Mouse (Mus musculus) right cerebral cortex, adult 18-20 months (tissue): ENCODE results near the gene Sema3f.

Experiments
- DNase-seq: peaks from one replicate; pipeline ENCODE4 v3.0.0; 2022; ENCODE audit warnings: mixed read lengths

The Sema3f gene

DNA sequence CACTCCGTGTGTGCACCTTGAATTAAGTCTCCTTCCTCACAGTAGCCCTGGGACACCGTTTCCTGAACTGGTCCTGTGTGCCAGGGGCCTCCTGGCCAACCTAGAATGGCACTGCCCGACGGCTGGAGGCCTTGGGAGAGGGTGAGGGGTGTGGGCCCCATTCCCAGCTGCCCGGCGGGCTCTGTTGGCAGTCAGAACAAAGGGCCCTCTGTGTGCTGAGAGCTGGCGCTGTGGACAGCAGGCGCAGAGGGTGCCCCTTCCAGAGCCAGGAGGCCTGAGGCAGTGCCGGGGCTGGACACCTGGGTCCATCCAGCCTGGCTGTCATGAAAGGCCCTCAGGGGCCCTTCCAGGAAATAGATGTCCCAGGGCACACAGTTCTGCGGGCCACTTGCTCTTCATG is 50.7 kb downstream of the Sema3f start:
- peak; percentile 79 for DNase-seq

DNA sequence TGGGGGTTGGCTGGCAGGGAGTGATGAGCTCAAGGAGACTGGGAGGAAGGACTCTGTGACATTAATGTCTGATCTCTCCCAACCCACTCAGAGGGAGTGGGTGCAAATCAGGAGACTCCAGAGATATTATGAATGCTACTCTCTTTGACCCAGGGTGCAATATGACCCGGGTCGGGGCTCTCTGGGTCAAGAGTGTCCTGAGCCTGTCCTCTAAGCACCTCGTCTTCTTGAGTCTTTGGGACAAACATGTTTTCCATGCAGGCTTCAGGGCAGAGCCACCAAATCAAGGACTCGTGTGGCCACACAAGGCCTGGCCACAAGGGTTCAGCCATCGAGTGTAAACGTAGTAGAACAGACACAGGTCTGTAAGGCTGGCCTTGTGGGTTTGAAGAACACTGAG is 52.2 kb downstream of the Sema3f start:
- DNase-seq, result no peak

DNA sequence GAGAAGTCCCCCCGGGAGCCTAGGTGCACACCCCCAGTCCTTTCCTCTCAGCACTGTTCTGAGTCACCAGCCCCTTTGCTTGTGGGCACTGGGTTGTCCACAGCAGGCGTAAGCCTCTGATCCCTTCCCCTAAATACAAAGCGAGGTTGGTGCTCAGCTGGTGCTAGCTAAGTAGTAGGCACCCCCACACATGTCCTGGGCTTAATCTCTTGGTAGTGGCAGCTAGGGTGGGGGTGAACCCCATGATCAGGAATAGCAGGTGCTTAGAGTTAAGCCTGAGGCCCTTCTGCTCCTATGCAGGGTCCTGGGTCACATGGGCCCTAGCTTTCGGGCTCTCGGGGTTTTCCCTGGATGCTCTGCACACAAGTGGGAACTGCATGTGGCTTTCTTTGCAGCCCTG is 53.1 kb downstream of the Sema3f start:
- no peak for DNase-seq

DNA sequence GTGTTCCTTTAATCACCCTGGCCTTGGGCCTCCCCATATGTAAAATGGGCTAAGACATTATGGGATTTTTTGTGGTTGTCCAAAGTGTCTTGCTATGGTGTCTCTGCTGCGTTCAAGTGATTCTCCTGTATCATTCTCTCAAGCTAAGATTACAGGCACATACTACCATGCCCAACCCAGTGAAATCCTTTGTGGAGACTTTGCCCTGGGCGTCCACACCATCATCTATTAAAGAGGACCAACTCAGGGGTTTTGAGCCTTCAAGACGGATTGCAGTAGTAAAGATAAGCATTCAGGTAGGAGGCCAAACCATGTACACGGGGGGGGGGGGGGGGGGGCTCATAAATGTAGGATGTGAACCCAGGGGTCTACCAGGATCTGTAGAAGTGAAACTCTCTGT is 55.7 kb downstream of the Sema3f start:
- no peak for DNase-seq

DNA sequence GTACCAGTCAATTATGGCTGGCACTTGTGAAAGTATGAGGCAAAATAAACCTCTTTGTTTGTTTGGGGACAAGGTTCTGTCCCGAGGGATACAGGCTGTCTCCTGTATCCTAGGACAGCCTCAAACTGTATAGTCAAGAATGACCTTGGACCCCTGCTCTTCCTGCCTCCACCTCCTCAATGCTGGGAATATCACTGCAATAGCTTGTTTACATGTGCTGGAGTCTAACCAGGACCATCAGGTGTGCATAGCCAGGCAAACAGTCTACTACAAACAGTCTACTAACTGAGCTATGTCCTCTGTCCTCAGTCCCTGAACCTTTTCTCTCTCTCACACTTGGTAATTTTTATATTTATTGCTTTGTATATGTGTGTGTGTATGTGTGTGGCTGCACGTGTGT is 56.8 kb downstream of the Sema3f start:
- DNase-seq, result no peak

DNA sequence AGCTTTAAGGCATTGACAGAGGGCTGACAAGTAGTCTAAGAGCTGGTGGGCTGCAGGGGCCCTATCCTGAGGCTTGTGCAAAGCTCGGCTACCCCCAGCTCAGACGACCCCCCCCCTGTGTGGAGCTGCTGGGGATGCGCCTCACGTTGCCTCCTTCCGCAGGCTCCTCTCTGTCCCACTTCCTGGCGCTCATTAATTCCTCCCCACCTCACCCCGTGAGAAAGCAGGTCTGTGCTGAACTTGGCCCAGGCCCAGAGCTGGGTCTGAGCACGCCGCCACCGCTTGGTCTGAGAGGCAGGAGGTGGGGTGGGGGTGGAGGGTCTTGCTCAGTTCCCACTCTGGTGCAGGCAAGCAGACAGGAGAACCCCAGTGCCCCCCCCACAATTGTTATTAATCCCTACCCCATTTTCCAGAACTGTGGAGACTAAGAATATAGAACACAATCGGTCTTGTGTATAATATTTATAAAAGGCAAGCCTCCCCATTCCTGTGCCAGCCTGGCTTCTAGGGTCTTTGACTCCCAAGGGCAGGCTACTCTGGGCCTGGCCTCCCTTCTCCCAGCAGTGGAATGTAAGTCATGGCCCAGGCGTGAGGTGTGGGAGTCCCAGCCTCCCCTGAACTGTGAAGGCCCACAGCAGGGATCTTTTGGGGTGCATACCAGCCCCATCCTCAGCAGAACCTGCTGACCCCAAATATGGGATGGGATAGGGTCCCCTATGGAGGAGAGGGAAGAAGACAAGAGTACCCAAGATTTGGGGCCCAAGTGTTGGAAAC is 59.4 kb downstream of the Sema3f start:
- DNase-seq, result no peak

DNA sequence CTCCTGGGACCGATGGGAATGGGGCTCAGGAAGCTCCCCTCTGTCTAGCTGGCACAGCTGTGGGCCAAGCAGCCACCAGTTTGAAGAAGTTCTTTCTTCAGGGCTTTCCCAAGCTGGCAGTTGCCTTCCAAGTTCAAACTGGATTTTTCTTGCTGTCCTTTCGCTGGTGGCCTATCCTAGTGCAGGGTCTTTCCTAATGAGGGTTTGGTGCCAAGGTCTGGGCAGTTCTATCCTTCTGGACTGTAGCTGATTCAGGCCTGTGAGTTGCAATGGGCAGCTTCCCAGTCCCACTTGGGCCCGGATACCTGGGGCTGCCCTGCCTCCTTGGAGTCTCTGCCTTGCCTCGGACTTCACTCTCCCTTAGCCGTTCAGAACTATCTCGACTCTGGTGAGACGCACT is 60.0 kb downstream of the Sema3f start:
- DNase-seq, result no peak

DNA sequence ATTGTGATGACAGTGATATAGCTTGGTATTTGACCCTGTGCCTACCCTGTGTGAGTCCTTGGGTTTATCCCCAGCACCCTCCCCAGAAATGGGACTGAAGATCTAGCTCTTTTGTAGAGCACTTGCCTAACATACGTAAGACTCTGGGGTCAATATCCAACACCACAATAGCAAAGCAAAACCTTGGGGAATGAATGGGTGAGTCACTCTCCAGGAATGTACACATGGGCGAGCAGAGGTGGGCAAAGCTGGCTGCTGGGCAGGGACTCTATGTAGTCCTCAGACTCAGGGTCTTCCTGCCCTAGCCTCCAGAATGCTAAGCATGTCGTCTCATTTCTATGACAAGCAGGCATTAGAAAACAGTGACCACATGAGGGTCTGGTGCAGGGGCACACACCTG is 61.5 kb downstream of the Sema3f start:
- DNase-seq, result no peak

DNA sequence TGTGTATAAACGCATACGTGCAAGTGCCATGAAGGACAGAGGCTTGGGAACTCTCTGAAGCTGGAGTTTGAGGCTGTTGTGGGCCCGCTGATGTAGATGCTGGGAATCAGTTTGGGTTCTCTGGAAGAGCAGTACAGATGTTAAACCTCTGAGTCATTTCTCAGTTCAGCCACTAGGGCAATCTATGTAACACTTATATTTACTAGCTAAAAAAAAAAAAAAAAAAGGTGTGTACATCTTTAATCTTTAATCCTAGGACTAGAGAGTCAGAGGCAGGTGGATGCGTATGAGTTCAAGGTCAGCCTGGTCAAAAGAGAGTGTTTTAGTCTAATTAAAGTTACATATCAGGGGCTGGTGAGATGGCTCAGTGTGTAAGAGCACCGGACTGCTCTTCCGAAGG is 63.3 kb downstream of the Sema3f start:
- DNase-seq, result no peak

DNA sequence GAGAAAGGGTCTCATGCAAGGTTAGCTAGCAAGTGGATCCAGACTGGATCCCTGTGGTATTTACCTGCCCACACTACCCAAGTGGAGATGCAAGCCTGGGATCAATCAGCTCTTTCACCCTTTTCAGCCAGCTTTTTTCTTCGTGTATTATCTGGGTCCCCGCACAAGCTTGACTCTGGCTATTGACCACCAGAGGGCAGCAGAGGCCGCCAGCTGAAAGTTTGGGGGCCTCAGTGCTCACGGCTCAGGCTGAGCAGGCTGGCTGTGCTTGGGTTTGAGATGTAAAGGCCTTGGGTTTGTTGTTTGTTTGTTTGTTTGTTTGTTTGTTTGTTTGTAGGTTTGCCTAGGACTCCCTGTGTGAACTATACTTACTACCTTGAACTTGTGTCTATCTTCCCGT is 64.7 kb downstream of the Sema3f start:
- DNase-seq, result peak; percentile 73

DNA sequence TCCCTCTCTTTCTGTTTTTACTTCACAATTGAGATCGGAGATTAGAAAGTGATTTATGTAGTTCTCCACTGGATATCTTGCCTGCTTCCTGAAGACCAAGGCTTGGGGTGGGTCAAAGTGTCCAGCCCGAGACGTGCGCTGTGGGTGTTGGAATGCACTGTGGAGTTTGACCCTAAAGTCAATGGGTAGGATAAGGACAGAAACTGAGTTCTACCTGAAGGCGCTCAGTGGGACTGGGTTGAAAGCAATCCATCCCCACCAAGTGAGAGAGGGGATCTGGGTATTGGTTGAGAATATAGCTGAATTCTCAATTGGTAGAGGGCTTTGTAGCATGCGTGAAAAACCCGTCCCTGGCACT is 65.1 kb downstream of the Sema3f start:
- DNase-seq, result no peak

DNA sequence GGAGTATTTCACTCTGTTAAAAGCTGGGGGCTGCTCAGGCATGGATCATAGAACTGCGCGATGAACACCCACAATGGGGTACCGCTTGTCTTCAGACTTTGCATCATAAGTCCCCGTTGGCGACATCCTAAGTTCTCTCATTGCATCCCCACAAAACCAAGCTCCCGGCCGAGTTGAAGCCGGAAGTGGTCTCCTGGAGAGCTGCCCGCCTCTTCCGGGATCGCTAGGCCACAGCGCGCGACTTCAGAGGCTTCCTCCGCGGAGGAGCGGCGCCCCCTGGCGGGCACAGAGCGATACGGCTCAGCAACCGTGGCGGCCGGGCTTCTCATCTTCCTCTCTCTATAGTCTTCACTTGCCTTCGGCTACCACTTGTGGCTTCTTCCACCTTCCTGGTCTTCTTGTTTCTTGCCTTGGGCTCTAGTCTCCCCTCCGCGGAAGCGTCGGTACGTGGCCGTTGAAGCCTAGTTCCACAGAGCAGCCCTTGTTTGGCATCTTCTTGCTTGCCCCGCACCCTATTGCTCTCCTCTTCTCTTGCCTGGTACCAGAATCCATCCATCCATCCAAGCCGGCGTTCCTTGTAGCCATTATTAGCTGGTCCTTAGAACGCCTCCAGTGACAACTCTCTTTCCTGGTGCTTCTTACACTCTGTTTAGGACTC is 65.7 kb downstream of the Sema3f start:
- peak; percentile 91 for DNase-seq

DNA sequence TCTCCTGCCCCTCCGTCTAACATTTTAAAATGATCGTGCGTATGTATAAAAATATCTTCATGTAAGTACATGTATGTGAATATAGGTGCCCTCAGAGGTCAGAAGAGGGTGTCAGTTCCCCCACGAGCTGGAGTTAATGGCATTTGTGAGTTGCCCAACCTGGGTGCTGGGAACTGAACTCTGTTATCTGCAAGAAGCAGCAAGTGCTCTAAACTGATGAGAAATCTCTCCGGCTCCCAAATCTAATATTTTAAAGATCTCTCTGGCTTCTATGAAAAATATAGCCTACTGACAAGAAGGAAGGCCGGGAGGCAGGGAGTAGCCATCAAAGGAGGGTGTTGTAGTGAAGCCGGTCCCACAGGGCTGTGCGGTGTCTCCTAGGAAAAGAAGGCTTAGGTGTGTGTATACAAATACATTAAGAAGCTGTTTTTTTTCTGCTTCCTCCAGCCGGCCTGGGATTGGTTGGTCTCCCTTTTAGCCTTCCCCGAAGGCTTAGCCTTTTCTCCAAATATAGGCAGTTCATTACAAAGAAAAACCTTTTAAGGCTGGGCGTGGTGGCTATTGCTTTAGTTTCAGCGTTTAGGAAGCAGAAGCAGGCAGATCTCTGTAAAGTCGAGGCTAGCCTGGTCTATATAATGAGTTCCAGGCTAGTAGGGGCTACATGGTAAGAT is 66.6 kb downstream of the Sema3f start:
- no peak for DNase-seq

DNA sequence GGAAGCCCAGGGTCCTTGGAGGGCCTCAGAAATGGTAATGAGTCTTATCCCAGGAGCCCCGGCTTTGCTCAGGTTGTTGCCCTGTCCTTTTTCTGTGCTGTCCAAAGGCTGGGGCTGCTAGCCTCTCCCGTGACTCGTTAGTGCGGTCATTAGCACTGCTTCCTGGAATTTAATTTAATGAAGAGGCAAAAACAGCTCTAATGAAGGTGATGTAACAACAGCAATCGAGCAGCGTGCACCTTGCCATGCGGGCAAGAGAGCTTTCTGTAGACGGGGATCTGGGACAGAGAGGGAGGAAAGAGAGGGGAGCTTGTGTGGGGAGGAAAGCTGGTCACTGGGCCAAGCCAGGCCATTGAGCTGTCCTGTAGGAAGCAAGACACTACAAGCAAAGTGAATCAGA is 68.6 kb downstream of the Sema3f start:
- no peak for DNase-seq

DNA sequence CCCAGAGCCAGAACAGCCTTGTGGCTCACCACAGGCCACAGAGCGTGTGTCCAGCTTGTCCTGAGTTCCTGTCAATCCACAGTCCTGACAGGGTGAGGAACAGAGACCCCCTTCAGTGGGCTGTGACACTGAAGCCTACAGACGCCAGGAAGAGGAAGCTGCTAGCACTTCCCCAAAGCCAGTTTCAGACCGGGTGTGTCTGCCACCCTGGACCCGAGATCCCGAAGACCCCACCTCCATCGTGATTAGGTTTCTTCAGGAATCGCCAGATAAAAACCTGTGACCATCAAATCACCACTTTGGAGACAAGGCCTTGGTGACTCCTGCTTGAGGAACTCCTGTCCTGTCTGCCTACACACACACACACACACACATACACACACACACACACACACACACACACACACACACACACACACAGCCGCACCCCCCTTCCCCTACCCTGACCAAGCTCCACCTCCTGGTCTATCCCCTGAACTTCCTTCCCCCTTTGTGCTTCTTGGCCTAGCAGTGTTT is 70.0 kb downstream of the Sema3f start:
- no peak for DNase-seq

DNA sequence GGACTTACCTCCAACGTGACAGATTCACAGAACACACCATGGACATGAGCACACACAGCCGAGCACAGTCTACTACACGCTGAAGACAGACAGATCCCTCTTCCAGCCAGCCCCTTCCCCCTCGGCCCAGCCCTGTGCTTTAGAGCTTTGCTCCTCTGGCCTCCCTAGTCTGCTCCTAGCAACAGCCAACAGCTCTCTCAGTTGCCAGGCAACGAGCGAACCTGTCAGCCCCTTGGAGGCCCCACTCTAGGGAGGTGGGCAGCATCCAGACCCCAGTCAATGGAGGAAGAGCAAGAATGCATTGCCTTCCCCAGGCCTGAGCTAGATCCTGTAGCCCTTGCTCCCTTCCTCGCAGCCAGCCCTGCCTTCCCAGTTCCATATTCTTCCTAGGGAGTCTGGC is 73.2 kb downstream of the Sema3f start:
- DNase-seq, result no peak

DNA sequence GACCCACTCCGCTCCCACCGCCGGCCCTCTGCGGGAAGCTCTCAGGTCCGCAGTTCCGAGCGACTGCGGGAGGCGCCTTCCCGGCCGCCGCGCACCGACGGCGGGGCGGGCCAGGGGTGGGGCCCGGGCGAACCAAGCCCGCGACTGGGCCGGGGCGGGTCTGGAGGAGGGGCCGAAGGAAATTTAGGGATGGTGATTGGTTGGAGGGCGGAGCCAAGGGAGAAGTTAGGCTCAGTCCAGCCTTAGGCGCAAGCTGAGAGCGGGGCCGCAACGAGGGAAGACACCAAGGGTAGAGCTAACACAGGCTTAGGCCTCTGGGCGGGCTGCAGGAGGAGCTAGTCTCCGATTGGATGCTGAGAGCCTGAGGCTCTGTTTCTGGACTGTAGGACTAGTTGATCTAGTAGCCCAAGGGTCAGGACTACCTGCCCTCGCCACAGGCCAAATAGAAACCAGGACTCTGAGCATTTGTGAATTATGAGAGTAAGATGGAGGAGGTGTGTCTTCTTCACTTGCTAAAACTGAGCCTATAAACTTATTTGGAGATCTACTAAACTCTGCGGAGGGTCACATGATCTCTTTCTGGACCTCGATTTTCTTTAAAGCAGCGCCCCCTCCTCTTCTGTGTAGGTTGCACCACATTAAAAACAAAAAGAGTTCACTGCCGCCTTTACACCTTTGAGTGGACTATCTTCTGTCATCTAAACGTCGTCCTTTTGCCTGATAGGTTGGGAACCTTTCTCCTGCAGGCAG is 74.8 kb downstream of the Sema3f start, which contains the start of gene Gnai2:
Gnai2 (minus strand) TSS at position 89 of the 750 bp plus-strand sequence.
- peak; percentile 96 for DNase-seq

DNA sequence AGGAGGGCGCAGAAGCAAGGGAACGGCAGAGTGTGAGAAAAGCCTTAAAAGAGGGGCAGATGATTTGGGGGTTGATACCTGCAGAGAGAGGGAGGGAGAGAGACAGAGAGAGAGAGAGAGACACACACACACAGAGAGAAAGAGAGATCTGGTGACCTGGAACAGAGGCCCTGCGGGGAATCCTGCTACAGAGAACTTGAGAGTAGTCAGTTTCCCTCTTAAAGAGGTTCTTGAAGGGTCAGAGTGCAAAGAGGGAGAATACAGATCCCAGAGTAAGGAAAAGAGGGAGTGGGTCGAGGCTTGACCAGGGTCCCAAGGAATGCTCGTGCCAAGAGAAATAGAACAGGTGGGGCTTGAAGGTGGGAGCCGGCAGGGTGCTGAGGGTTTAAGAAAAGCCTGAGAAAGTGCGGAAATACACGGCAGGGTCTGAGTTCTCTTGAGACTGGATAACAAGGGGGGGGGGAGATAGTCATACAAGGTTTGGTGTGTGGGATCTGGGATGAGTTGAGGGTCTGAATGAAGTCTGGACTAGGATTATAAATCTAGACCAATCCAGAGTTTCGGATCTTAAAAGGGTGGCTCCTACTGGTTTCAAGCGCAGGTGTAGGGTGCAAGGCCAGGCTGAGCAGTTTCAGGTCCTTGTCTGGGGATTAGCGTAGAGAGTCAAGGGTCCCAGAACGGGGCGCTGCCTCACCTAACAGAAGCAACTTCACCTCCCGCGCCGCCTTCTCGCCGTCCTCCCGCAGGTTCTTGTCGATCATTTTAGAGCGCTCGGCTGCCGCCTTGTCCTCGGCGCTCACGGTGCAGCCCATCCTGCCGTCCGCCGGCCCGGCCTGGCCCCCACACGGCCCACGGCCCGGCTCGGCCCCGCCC is 75.6 kb downstream of the Sema3f start:
- no peak for DNase-seq

DNA sequence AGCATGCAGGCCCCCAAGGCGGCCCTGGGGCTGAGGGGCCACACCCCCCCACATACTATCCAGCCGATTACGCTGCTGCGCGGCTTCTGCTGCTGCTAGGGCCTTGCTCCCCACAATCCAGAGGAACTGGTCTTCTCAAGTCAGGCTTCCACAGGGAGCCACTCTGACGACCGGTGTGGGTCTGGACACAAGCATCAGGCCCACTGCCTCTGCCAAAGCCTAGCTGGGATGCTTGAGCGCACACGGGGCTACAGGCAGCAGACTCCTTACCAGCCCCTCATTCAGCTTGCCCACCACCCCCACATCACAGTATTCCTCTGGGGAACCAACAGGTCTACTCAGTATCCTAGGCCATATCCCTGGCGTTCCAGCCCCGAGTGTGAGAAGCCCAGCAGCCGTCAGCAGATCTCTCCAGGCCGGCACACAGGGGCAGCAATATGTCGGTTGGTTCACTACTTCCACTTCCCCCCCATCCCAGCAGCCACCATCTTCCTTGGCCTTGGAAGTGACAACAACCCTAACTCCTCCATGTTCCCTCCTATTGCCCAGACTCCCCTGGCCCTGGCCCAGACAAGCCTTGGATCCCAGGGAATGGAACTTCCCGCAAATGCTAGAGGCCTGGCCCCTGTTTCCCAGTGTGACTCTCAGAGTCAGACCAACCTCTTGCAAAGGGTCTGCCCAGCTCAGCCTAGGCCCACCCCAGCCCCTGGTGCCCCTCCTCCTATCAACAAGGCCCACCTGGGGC is 76.4 kb downstream of the Sema3f start:
- no peak for DNase-seq

DNA sequence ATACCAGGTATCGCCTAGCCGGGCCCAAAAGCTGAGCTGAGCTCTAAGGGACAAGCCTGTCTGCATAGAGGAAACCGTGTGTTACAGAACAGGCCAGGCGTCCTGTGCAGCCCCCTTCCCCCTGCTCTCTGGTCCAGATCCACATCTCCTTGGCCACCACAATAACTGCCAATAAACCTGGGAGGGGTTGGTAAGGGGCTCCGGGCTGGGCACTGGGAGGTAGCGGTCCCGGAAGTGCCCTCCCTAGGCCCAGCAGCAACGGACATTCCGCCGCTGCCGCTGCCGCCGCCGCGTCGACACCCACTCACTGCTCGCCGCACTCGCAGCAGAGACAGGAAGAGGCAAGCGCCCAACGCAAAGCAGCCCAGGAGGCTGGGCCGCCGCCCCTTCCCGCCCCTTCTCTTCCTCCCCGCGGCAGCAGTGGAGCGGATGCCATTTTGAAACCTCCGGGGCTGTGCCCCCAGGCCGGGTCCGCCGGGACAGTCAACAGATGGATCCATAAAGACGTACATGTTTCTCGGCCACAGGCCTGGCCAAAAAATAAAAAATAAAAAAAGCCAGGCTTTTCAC is 77.1 kb downstream of the Sema3f start:
- DNase-seq, result peak; percentile 86

DNA sequence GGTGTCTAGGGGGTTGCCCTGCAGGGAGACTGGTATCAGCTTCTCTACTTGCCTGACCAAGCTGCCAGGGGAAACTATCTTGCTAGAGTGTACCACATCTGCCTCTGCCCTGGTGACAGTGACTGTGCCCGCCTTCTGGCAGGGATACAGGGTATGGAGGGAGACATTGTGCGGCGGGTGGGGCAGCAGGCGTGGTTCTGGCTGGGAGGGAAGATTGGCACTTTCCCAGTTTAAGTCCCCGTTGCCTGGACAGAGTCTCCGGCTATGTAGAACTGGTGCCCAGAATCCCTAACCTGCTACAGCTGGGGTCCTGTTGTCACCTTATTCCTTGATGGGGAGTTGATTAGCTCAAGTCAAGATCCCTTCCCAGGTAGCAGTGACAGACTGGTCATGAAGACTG is 77.8 kb downstream of the Sema3f start:
- no peak for DNase-seq
